Mouse (Mus musculus) layer of hippocampus, adult 2 months (tissue): Measurements from ENCODE around the gene Fam183b. TPM values are rescaled to one million over a fixed set of nuclear protein-coding genes. Genes with fewer than 3 reads are reported as not detected.
A peak's percentile ranks its signal among the peaks of the same experiment; 100 is the strongest.
"Not testable (repeated sequence)": the region's sequence is repeated elsewhere in the genome, so short reads cannot be mapped to it uniquely, and the experiment has no call there.

ENCODE experiments used
- DNase-seq, 2 experiments: peaks; one replicate each; pipeline ENCODE4 v3.0.0; 2022; ENCODE audit warnings: low spot score in 2 of 2
- H3K27ac ChIP-seq: fragments of 200-600 bp; 2 replicates; pipeline ENCODE4 v1.8.1; 2022
- H3K4me3 ChIP-seq: fragments of 200-600 bp; 2 replicates; pipeline ENCODE4 v1.8.1; 2022; ENCODE audit warnings: mild to moderate bottlenecking
- CTCF ChIP-seq: fragments of 200-600 bp; conservative IDR thresholded peaks from 2 replicates; pipeline ENCODE4 v1.8.1; 2022; ENCODE audit warnings: antibody characterized with exemption, mild to moderate bottlenecking, moderate library complexity
- total RNA-seq, 2 experiments: library from RNA; stranded (reverse); gene quantifications; 2 replicates each; pipeline ENCODE4 v1.2.3; 2021

Gene Fam183b
- total RNA-seq, 2 experiments from 2014 or later: 6.3 to 7.5 TPM

DNA sequence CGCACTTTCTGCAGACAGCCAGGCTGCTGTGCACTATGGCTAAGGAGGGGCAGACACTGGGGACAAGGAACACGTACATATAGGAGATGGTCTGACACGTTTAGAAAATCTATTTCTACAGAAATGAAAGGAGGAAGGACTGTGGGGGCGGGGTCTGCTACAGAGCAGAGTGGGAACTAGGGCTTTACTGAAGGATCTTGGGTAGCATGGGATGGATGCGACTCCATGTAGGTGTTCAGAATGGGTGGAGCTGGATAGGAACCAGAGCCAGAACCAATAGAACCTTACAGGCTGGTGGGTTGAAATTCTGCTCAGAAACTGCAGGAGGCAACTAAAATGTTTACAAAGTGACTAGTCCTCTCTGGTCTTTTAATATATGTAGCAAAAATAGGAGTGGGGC is 2.0 kb downstream of the Fam183b start:
- Histone ChIP-seq H3K27ac (no peak overlapping the region; the same call in 1 of the 2 replicates), H3K4me3 (no peak overlapping the region)
- no peak for DNase-seq
- TF ChIP-seq CTCF: no peak

DNA sequence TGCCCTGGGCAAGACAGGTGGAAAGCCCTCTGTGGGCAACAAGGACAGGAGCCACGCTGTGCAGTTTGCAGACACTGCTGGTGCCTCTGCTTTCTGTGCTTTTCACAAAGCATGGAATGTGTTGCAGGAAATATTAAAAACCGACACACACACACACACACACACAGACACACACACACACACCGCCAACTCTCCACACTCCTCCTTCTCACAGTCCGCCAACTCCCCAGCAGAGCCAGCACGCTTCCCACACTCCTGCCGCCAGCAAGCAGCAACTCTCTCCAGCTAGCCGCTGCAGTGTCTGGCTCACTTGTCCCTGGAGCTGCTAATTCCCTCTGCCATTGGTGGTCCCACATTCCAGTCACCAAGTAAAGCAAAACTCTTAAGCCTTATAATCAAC is 4.9 kb downstream of the Fam183b start:
- TF ChIP-seq CTCF: no peak
- H3K27ac ChIP-seq: peak overlapping the region; percentile 37; the same call in 1 of the 2 replicates
- no peak overlapping the region for H3K4me3 ChIP-seq
- peak; percentile 71 to 76 for DNase-seq

DNA sequence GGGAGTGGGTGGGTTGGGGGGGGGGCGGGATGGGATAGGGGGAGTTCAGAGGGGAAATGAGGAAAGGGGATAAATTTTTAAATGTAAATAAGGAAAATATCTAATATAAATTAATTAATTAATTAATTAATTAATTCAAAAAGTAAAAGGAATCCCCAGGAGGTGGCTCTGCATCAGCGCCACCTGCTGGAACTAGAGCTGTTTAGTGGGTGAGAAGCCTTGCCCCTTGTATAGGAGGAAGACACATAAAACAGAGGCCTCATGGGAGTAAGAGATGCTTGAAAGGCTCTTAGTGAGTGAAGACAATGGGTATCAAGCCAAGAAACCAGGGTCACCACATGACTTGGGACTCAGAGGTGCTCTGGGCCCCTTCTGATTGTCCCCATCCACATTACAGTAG is 5.9 kb downstream of the Fam183b start:
- DNase-seq: no peak
- peak; percentile 51 for TF ChIP-seq CTCF
- Histone ChIP-seq H3K4me3 (no peak overlapping the region), H3K27ac (peak overlapping the region; percentile 37; the same call in 1 of the 2 replicates)

DNA sequence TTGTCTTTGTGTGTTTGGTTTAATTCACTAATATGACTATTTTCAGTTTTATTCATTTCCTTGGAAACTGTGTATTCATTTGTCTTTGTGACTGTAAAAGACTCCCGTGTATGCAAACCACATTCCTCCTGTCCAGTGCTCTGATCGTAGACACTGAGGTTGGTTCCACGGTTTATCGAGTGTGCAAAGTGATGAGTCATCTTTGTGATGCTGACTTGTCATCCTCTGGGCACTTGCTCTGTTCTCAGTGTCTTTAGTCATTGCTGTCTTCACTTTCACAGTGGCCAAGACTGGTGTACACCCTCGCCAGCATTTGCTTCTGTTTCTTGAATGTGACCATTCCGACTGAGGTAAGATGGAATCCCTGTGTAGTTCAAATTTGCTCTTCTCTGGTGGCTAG is 11.1 kb downstream of the Fam183b start:
- no peak overlapping the region for H3K4me3 ChIP-seq
- no peak for TF ChIP-seq CTCF

DNA sequence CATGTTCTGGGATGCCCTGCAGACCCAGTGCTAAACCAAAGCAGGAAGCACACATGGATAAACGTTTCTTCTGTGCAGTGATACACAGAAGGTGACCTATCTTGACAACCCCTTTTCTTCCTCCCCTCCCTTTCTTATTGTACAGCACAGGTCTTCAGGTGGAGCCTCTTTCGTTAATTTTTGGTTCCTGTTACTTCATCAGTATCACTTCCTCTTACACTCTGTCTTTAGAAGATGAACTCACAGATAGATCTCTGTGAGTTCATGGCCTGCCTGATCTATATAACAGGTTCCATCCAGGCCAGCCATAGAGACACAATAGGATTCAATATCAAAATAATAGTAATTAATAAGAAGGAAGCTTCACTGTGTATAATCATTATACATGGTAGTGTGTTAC is 11.7 kb downstream of the Fam183b start:
- H3K27ac ChIP-seq: no peak overlapping the region
- no peak for DNase-seq
- no peak for TF ChIP-seq CTCF
- no peak overlapping the region for H3K4me3 ChIP-seq

More for the DNA sequence above, 11.1 kb downstream of the Fam183b start:
- no peak overlapping the region for H3K27ac ChIP-seq
- DNase-seq: no peak

DNA sequence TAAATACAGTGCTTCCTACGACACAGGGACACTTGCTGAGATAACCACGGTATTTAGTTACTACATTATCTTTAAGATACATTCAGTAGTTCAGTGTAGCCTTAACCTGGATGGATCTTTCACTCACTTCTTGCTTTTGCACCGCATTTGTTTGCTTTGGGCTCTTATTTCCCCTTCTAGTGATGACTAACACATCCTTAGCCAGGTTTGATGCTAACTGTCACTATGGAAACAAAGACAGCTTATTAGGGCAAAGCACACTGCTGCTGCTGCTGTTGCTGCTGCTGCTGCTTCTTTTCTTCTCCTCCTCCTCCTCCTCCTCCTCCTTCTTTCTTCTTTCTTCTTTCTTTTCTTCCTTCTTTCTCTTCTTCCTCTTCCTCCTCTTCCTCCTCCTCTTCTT is 12.2 kb downstream of the Fam183b start:
- DNase-seq: no peak
- Histone ChIP-seq H3K27ac (no peak overlapping the region), H3K4me3 (no peak overlapping the region)
- TF ChIP-seq CTCF: no peak

DNA sequence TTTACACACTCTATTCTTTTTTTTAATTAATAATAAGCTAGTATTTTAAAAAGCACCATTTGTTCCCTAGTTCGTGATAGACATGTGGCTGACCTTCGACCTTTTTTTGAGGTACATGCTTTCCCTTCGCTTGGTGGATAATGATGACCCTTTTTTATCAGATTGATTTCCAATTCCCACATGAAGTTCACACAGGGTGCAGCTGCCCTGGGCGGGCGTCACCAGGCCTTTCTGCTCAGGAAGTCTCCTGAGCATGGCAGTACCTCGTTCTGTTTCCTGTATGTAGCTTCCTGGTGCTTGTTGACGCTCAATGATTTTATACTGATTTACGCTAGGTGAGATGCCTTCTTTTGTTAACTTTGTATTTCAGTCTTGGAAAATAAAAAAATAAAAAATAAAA is 13.4 kb downstream of the Fam183b start:
- no peak for DNase-seq
- Histone ChIP-seq H3K4me3 (no peak overlapping the region), H3K27ac (no peak overlapping the region)
- TF ChIP-seq CTCF: no peak

DNA sequence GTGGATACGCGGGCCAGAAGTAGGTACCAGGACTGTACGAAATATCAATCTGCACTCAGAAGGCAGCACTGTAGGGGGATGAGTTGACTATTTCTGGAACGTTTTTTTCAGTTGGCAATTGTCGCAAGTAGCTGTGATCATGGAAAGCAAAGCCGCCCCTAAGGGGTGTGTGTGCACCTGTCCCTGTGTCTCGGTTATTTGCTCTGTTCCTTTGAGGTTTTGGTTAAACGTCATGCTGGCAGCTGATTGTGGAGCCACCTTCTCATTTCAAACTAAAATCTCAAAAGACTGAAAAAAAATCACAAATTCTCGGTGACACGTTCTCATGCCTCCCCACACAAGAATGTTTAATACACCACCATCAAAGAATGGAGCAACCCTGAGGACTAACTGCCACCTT is 14.1 kb downstream of the Fam183b start:
- H3K27ac ChIP-seq: no peak overlapping the region
- DNase-seq: no peak
- TF ChIP-seq CTCF: no peak
- no peak overlapping the region for H3K4me3 ChIP-seq

DNA sequence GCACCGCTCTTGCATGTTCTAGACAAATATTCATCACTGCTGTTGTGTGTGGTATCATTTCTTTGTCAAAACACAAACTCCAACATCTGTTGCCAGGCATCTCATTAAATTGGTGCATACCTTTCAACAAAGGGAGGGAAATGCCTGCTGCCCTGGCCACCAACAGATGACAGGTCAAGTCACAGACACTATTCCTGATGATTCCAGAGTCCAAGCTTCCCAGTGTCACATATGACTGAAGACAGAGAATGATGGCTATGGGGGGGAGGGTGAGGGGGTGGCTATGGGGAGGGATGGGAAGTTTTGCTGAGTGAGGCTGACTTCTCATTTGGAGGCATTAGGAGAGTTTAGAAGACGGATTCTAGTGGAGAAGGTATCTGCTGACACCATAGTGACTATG is 17.6 kb downstream of the Fam183b start:
- TF ChIP-seq CTCF: no peak
- Histone ChIP-seq H3K4me3 (no peak overlapping the region), H3K27ac (no peak overlapping the region)
- DNase-seq: no peak

DNA sequence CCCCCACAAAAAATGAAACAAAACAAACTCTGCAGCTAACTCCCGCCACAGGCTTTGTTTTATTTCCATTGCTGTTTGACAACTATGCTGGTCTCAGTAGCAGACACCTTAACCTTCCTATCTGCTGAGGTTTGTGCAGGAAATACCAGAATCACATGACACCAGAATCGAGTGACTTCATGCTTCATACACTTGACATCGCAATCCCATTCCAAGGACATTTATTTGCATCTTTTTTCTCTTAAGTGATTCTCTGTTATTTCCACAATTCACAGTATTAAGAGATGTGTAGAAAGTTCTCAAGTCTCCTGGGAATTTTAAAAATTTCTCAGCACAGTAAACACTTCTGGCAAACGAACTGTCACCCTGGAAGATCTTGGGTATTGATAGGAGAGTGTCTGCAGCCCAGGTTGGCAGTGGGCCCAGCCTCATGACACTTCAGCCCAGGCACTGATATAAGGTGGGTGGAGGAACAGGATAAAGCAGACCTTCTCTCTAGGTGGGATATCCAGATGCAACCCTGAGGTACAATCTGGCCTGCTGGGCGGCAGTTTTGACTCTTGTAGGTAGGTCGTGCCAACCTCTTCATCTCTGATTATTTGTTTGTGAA is 19.2 kb downstream of the Fam183b start, which contains the start of gene Olfr314:
Olfr314 (plus strand) TSS at position 473 of the 610 bp plus-strand sequence.
- no peak for TF ChIP-seq CTCF
- Histone ChIP-seq H3K27ac (no peak within 1 kb of the TSS), H3K4me3 (no peak within 1 kb of the TSS)
- no peak for DNase-seq

DNA sequence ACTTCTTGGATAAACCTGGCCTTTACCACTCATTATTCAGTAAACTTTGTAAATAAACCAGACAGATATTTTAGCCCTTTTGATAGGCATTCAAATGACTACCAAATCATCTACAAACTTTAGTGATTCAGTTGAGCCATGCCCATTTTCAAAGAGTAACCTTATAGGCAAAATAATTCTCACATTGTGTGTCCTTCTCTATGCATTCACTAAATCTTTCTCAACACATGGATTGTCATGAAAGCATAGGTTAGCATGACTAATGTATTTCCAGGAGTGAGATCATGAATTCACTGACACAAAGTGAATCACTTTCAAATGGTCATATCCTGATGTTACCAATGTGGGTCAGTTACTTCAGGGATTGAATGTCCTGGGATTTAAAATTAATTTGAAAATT is 28.9 kb downstream of the Fam183b start, which contains the start of gene Olfr315:
Olfr315 (plus strand) TSS at position 301 of the 400 bp plus-strand sequence.
- no peak within 1 kb of the TSS for H3K4me3 ChIP-seq
- no peak for TF ChIP-seq CTCF
- no peak for DNase-seq
- no peak within 1 kb of the TSS for H3K27ac ChIP-seq

DNA sequence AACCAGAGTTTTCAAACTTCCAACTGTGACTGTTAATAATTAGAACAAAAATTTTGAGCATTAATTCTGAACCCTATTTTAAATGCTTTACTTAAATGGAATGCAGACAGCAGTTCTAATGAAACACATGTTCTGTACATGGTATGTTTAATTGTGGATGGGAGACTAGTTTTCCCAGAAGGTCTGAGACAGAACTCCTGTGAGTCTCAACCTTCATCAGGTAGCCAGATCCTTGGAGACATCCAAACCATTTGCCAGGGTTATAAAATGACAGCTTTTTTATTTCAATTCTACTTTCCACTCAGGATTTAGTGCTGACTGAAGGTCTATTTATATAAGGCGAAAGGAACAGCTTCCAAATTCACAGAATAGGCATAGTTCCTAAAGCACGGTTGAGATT is 49.3 kb downstream of the Fam183b start, which contains the start of gene Olfr316:
Olfr316 (plus strand) TSS at position 301 of the 400 bp plus-strand sequence.
- no peak within 1 kb of the TSS for H3K27ac ChIP-seq
- TF ChIP-seq CTCF: no peak
- no peak for DNase-seq

DNA sequence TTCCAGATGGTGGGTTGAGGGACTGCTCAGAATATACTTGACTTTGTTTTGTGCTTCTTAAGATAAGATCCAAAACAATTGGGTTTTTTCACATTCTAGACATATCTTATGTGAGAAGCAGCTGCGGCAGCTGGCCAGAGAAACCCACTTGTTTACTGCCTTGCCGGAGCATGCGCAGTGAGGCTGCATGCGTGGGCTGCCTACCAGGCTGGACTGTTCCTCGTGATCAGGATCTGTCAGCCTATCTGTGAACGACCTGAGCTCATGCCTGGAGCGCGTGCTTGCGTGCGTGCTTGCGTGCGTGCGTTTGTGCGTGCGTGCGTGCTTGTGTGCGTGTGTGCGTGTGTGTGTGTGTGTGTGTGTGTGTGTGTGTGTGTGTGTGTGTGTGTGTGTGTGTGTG is 50.7 kb downstream of the Fam183b start:
- H3K4me3 ChIP-seq, H3K27ac ChIP-seq: not testable (repeated sequence)
- DNase-seq: peak; percentile 13 to 23

More for the DNA sequence above, 49.3 kb downstream of the Fam183b start, which contains the start of gene Olfr316:
- H3K4me3 ChIP-seq: no peak within 1 kb of the TSS

Other genes starting within 250 kb of the Fam183b start
- gene Olfr328, start 246.3 kb downstream of the Fam183b start, total RNA-seq: under 1 TPM; 0.12 to 0.13 TPM
- gene Olfr224, start 231.4 kb downstream of the Fam183b start, total RNA-seq: not detected
- not detected for gene Olfr325, start 224.2 kb downstream of the Fam183b start, total RNA-seq
- gene Olfr324, start 206.8 kb downstream of the Fam183b start, total RNA-seq: not detected
- not detected for gene 2210407C18Rik, start 185.9 kb downstream of the Fam183b start, total RNA-seq
- gene Olfr323, start 171.5 kb downstream of the Fam183b start, total RNA-seq: not detected
- not detected for gene Trim58, start 161.5 kb downstream of the Fam183b start, total RNA-seq
- not detected for gene Olfr322, start 143.2 kb downstream of the Fam183b start, total RNA-seq
- not detected for gene Olfr320, start 120.9 kb downstream of the Fam183b start, total RNA-seq
- gene Olfr319, start 102.8 kb downstream of the Fam183b start, total RNA-seq: not detected
- gene Olfr318, start 77.9 kb downstream of the Fam183b start, total RNA-seq: not detected
- under 1 TPM; 0.20 to 0.25 TPM for gene Olfr317, start 62.7 kb downstream of the Fam183b start, total RNA-seq
- gene Olfr316, start 49.2 kb downstream of the Fam183b start, total RNA-seq: under 1 TPM; 0.61 to 0.77 TPM
- gene Olfr315, start 28.8 kb downstream of the Fam183b start, total RNA-seq: not detected
- gene Olfr314, start 19.0 kb downstream of the Fam183b start, total RNA-seq: not detected
- not detected for gene Olfr313, start 13.0 kb upstream of the Fam183b start, total RNA-seq
- not detected for gene Olfr312, start 27.3 kb upstream of the Fam183b start, total RNA-seq
- not detected for gene Olfr311, start 37.3 kb upstream of the Fam183b start, total RNA-seq
- 10 to 100 TPM; 20.9 to 22.3 TPM for gene Gm12258, start 45.2 kb upstream of the Fam183b start, total RNA-seq
- 10 to 100 TPM; 11.2 to 12.0 TPM for gene 2810021J22Rik, start 65.3 kb upstream of the Fam183b start, total RNA-seq
- gene Zfp39, start 102.3 kb upstream of the Fam183b start, total RNA-seq: 10 to 100 TPM in 1 of 2 experiments, 1 to 10 TPM in 1; 9.9 to 10.3 TPM
- not detected for gene Btnl10, start 115.9 kb upstream of the Fam183b start, total RNA-seq
- 100 to 1,000 TPM; 462 to 508 TPM for gene Rnf187, start 137.0 kb upstream of the Fam183b start, total RNA-seq
- gene Hist3h2ba, start 147.0 kb upstream of the Fam183b start, total RNA-seq: 100 to 1,000 TPM in 1 of 2 experiments, 10 to 100 TPM in 1; 91.3 to 103 TPM
- 10 to 100 TPM; 66.0 to 69.3 TPM for gene Hist3h2a, start 152.7 kb upstream of the Fam183b start, total RNA-seq
- 1 to 10 TPM; 5.3 to 6.5 TPM for gene Trim17, start 152.7 kb upstream of the Fam183b start, total RNA-seq
- gene Trim11, start 176.1 kb upstream of the Fam183b start, total RNA-seq: 10 to 100 TPM; 32.5 to 35.5 TPM